Mouse (Mus musculus): ENCODE data around the gene Ifng. TPM values are rescaled to one million over a fixed set of nuclear protein-coding genes. Genes with fewer than 3 reads are reported as not detected.

The Ifng gene
- polyA plus RNA-seq, 1 experiment from 2014 or later = not detected

Other genes with a start within 250 kb of the Ifng start
- gene Il22, start 236.1 kb upstream of the Ifng start, polyA plus RNA-seq (2016; fragmentation: Nextera tagmentation; extraction: Ambion mirVana) = 0.12 TPM in 1 of 2 replicates, not detected in the other
- 0.10 TPM in 1 of 2 replicates, not detected in the other for gene Gm32717, start 200.3 kb upstream of the Ifng start, polyA plus RNA-seq (2016; fragmentation: Nextera tagmentation; extraction: Ambion mirVana)
- 0.10 TPM in 1 of 2 replicates, not detected in the other for gene Gm32802, start 182.4 kb upstream of the Ifng start, polyA plus RNA-seq (2016; fragmentation: Nextera tagmentation; extraction: Ambion mirVana)
- not detected in 2 replicates for gene Iltifb, start 146.0 kb upstream of the Ifng start, polyA plus RNA-seq (2016; fragmentation: Nextera tagmentation; extraction: Ambion mirVana)
- gene Gm9040, start 114.1 kb upstream of the Ifng start, polyA plus RNA-seq (2016; fragmentation: Nextera tagmentation; extraction: Ambion mirVana) = not detected in 2 replicates
- not detected in 2 replicates for gene Gm9044, start 108.6 kb upstream of the Ifng start, polyA plus RNA-seq (2016; fragmentation: Nextera tagmentation; extraction: Ambion mirVana)
- 0.06 and 0.09 TPM in 2 replicates for gene Gm9045, start 103.2 kb upstream of the Ifng start, polyA plus RNA-seq (2016; fragmentation: Nextera tagmentation; extraction: Ambion mirVana)
- not detected in 2 replicates for gene Gm9046, start 97.8 kb upstream of the Ifng start, polyA plus RNA-seq (2016; fragmentation: Nextera tagmentation; extraction: Ambion mirVana)
- gene Gm9048, start 92.4 kb upstream of the Ifng start, polyA plus RNA-seq (2016; fragmentation: Nextera tagmentation; extraction: Ambion mirVana) = not detected in 2 replicates
- gene Gm9049, start 86.9 kb upstream of the Ifng start, polyA plus RNA-seq (2016; fragmentation: Nextera tagmentation; extraction: Ambion mirVana) = 0.06 and 0.09 TPM in 2 replicates